13 mouse cellular contexts compared by ENCODE assay signal in genomic region chr12:73656568-73657204, GRCm38 (mm10).
DNase-seq lines count a peak whose midpoint lies in the region; ATAC-seq and TF ChIP-seq lines count a peak whose summit lies in the region.
"Had no signal": no experiment of that assay in that cellular context is flagged by ENCODE, and none has a peak within 500 bp of the region (broad histone marks: within the 10 kb centered on the region; RNA-seq: fewer than 3 reads in every experiment).

No protein-coding gene starts in this region.

- H3K4me1 ChIP-seq in bone marrow, adult 2 months (ENCODE audit: control insufficient read depth, insufficient read depth, low read length), result peaks cover 2% of the 10 kb centered on the region
- no peaks in the 10 kb centered on the region for H3K4me1 ChIP-seq in hindbrain, postnatal 0 days (ENCODE audit: insufficient read depth, low read length)
- H3K4me1 ChIP-seq: limb, embryonic 13.5 days had no signal

- no peak overlapping the region for H3K9ac ChIP-seq in hindbrain, postnatal 0 days (replicated peaks; ENCODE audit: low read length)
- H3K9ac ChIP-seq: limb, embryonic 13.5 days had no signal

- H3K4me3 ChIP-seq in bone marrow, adult 2 months (replicated peaks; ENCODE audit: control insufficient read depth, low read depth, low read length), result peak overlapping the region; percentile 35
- H3K4me3 ChIP-seq in hindbrain, postnatal 0 days (ENCODE audit: low read length), result no peak overlapping the region
- H3K4me3 ChIP-seq: limb, embryonic 13.5 days had no signal

- H3K4me2 ChIP-seq in hindbrain, postnatal 0 days (ENCODE audit: low read depth, low read length), result no peak overlapping the region
- H3K4me2 ChIP-seq: limb, embryonic 13.5 days had no signal

- DNase-seq in thymus, postnatal 10 days (ENCODE audit: low spot score in 2 of 2), result peak; percentile 25 to 26
- no peak for DNase-seq in hindbrain, postnatal 0 days (ENCODE audit: low spot score)
- no peak for DNase-seq in right cerebral cortex, postnatal 10 days (ENCODE audit: low spot score in 2 of 2)
- no peak for DNase-seq in heart, postnatal 36 days
- DNase-seq: cerebellum, adult 11 months; embryo, embryonic 11 days; heart, adult 11 months; kidney, adult 11 months; kidney, postnatal 4 days had no signal

- no peaks in the 10 kb centered on the region for H3K36me3 ChIP-seq in hindbrain, postnatal 0 days (ENCODE audit: insufficient read depth, low read length)
- H3K36me3 ChIP-seq: limb, embryonic 13.5 days had no signal

- 9% methylated on average over 18 of the region's 18 CpGs for WGBS in bone marrow, adult 2 months
- 74% methylated on average over 18 of the region's 18 CpGs for WGBS in hindbrain, postnatal 0 days

- TF ChIP-seq POLR2A in bone marrow, adult 2 months (IDR thresholded peaks at IDR 0.05; ENCODE audit: borderline replicate concordance, control insufficient read depth, low read depth, low read length), result no peak; the same call in 1 of the 2 replicates

- intact Hi-C loops in heart, postnatal 36 days (cut with DNase I), result no loop called here

- H3K27me3 ChIP-seq in hindbrain, postnatal 0 days (ENCODE audit: insufficient read depth, low read length), result no peaks in the 10 kb centered on the region
- H3K27me3 ChIP-seq: limb, embryonic 13.5 days had no signal

- H3K27ac ChIP-seq in bone marrow, adult 2 months (ENCODE audit: control insufficient read depth, insufficient read depth, low read depth, low read length, poor library complexity), result no peak overlapping the region
- H3K27ac ChIP-seq in hindbrain, postnatal 0 days, result no peak overlapping the region
- H3K27ac ChIP-seq: limb, embryonic 13.5 days had no signal

- no peaks in the 10 kb centered on the region for H3K9me3 ChIP-seq in hindbrain, postnatal 0 days (ENCODE audit: low read length)
- H3K9me3 ChIP-seq: limb, embryonic 13.5 days had no signal

- peak; percentile 77 for ATAC-seq in CD4-positive, CD25-positive, alpha-beta regulatory T cell, adult 4 months
- ATAC-seq in megakaryocyte, adult 5-6 weeks (ENCODE audit: poor library complexity, severe bottlenecking), result peak; percentile 86
- ATAC-seq in hindbrain, postnatal 0 days, result no peak

- TF ChIP-seq CTCF in bone marrow, adult 2 months (IDR thresholded peaks at IDR 0.05; ENCODE audit: control insufficient read depth, insufficient read depth, low read length), result no peak
- TF ChIP-seq CTCF in hindbrain, postnatal 0 days (IDR thresholded peaks at IDR 0.05; ENCODE audit: low read depth), result no peak

Comparison
In these comparisons a context has a peak if more than half of its experiments do, and no peak if none do; other contexts are left out.
1. DNase-seq: peak in thymus, postnatal 10 days (2 of 2); none in hindbrain, postnatal 0 days (single experiment), right cerebral cortex, postnatal 10 days (0 of 2) and heart, postnatal 36 days (0 of 2).